Mouse (Mus musculus): ENCODE measurements at regions not wholly inside any gene's neighbourhood (a gene's known extent, or its start where the extent isn't known, plus 50 kb on each side); places are given as distances from the start of the nearest gene placed in this dataset.

- Histone ChIP-seq H3K9ac (no peak overlapping the region), H3K27me3 (no peaks in the 10 kb centered on the region), H3K4me3 (no peak overlapping the region), H3K9me3 (no peaks in the 10 kb centered on the region), H3K36me3 (no peaks in the 10 kb centered on the region), H3K4me2 (no peak overlapping the region), H3K4me1 (peaks cover 11% of the 10 kb centered on the region), H3K27ac (peak overlapping the region; percentile 66; the same call in 1 of the 2 replicates)
- ATAC-seq (ENCODE audit: borderline replicate concordance, extremely low read depth, low FRiP score, low TSS enrichment) = no peak
- WGBS = 52% methylated on average over 6 of the region's 6 CpGs
These were observed 59.2 kb downstream of the Marcks start for GRCm38 (mm10) chr10:37079535-37079934.

DNA sequence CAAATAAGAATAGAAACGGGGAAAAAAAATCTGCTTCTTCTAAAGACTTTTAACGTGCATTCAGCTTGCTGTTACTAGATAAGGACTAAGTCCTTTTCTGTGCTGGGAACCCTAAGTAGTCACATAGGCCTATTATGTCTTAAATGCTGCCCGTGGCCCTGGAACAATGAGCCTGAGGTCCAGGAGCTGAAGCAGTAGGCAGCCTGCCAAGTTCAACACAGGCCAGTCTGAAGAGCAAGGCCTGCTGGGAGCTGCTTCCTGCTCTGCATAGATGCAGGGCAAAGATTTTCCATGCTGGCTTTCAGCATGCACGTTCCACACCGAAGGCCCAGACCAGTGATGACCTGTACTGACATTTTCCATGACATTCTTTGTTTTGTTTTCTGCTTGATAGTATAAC is 60.3 kb downstream of the Marcks start:
- ATAC-seq (ENCODE audit: borderline replicate concordance, extremely low read depth, low FRiP score, low TSS enrichment) = peak; percentile 90
- no peak overlapping the region for H3K4me3 ChIP-seq
- no peak overlapping the region for H3K4me2 ChIP-seq
- H3K9me3 ChIP-seq = no peaks in the 10 kb centered on the region
- H3K27me3 ChIP-seq = no peaks in the 10 kb centered on the region
- no peaks in the 10 kb centered on the region for H3K36me3 ChIP-seq
- H3K9ac ChIP-seq = no peak overlapping the region
- peak overlapping the region; percentile 66 for H3K27ac ChIP-seq
- peaks cover 11% of the 10 kb centered on the region for H3K4me1 ChIP-seq
- WGBS = 4% methylated on average over 5 of the region's 5 CpGs

DNA sequence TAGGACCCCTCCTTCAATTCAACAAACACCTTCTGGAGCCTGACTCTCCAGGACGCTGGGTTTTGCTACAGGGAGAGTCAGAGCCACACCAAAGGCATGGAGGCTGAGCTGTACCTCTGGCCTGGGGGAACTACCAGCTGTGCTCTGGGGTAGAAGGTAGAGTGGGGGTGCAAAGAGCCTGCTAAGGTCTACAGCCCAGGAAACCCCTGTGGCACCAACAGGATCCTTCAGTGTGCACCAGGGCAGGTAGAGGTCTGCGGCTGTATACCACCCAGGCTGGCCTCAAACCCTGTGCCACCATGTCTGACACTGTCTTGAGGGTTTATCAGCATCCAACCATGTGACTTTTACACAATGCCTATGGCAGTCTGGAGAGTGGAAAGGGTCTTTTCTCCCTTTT is 61.0 kb downstream of the Marcks start:
- Histone ChIP-seq H3K9ac (no peak overlapping the region), H3K4me1 (peaks cover 11% of the 10 kb centered on the region), H3K9me3 (no peaks in the 10 kb centered on the region), H3K27ac (peak overlapping the region; percentile 66; the same call in 1 of the 2 replicates), H3K27me3 (no peaks in the 10 kb centered on the region), H3K4me3 (no peak overlapping the region), H3K4me2 (no peak overlapping the region), H3K36me3 (no peaks in the 10 kb centered on the region)
- ATAC-seq (ENCODE audit: borderline replicate concordance, extremely low read depth, low FRiP score, low TSS enrichment) = no peak; the same call in 1 of the 2 replicates
- WGBS = 81% methylated on average over 2 of the region's 2 CpGs

DNA sequence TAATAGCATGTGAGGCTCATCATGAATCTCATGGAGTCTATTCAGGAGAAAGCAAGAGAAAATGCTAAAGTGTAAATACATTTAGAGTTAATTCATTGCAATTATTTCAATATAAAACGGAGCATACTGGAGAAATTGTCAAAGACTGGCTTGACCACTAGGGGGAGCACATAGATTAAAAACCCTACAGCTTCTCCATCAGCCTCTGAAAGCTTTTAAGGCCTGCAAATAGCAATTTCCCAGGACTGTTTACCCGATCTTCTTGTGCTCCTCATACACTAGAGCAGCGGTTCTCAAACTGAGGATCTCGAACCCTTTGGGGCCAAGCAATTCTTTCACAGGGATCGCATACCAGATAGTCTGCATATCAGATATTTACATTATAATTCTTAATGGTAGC is 65.9 kb downstream of the Marcks start:
- 4% methylated on average over 5 of the region's 5 CpGs for WGBS
- H3K9me3 ChIP-seq = no peaks in the 10 kb centered on the region
- H3K4me3 ChIP-seq = no peak overlapping the region
- no peak for ATAC-seq (ENCODE audit: borderline replicate concordance, extremely low read depth, low FRiP score, low TSS enrichment)
- H3K4me2 ChIP-seq = no peak overlapping the region
- no peaks in the 10 kb centered on the region for H3K4me1 ChIP-seq
- no peaks in the 10 kb centered on the region for H3K27me3 ChIP-seq
- no peak overlapping the region for H3K9ac ChIP-seq
- H3K36me3 ChIP-seq = no peaks in the 10 kb centered on the region
- no peak overlapping the region for H3K27ac ChIP-seq

- Histone ChIP-seq H3K36me3 (no peaks in the 10 kb centered on the region), H3K9me3 (no peaks in the 10 kb centered on the region), H3K4me1 (no peaks in the 10 kb centered on the region), H3K27ac (no peak overlapping the region), H3K9ac (no peak overlapping the region), H3K27me3 (no peaks in the 10 kb centered on the region), H3K4me2 (no peak overlapping the region), H3K4me3 (no peak overlapping the region)
- WGBS = 93% methylated on average over 5 of the region's 5 CpGs
- no peak for ATAC-seq (ENCODE audit: borderline replicate concordance, extremely low read depth, low FRiP score, low TSS enrichment)
These were observed 66.7 kb downstream of the Marcks start for GRCm38 (mm10) chr10:37072061-37072460.

DNA sequence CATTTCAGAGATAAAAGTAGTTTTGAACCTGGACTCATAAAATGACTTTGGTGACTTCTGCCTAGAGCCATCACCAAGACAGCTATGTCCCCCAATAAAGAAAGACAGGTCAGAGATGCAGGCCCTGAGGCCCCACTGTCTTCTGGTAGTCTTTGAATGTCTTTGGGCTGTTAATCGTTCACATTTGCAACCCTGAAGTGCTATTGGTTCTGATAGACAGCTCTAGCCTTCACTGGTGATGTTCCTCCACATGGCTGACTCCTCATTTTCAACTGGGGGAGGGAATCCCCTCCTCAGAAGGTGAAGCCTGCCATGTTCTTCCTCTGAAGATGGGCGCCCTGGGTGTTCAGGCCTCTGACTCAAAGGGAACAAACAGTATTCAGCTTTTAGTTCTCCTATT is 67.3 kb downstream of the Marcks start:
- 72% methylated on average over 2 of the region's 2 CpGs for WGBS
- Histone ChIP-seq H3K27ac (no peak overlapping the region), H3K27me3 (no peaks in the 10 kb centered on the region), H3K36me3 (no peaks in the 10 kb centered on the region), H3K4me1 (no peaks in the 10 kb centered on the region), H3K9ac (no peak overlapping the region), H3K9me3 (no peaks in the 10 kb centered on the region), H3K4me3 (no peak overlapping the region), H3K4me2 (no peak overlapping the region)
- ATAC-seq (ENCODE audit: borderline replicate concordance, extremely low read depth, low FRiP score, low TSS enrichment) = no peak

Measured in lung, embryonic 15.5 days (tissue).